Mouse (Mus musculus) thymus, postnatal 14 days (tissue): ENCODE data around the gene Tlr8.
"Not testable (repeated sequence)": the region's sequence is repeated elsewhere in the genome, so short reads cannot be mapped to it uniquely, and the experiment has no call there.

ENCODE experiments used
- DNase-seq: peaks from one replicate; pipeline ENCODE4 v3.0.0; 2021

The Tlr8 gene

GRCm38 (mm10) chrX:167264086-167264485 is at the start of gene Tlr8:
TSS of gene Tlr8 (minus strand) at chrX:167264329.
- no peak for DNase-seq

- not testable (repeated sequence) for DNase-seq
Observed at GRCm38 (mm10) chrX:167302061-167302460, 37.9 kb upstream of the Tlr8 start.

- DNase-seq: peak; percentile 66
Observed at GRCm38 (mm10) chrX:167276953-167277352, 12.8 kb upstream of the Tlr8 start.

- peak; percentile 2 for DNase-seq
Observed at GRCm38 (mm10) chrX:167276551-167276950, 12.4 kb upstream of the Tlr8 start.

GRCm38 (mm10) chrX:167263530-167263929 is 599 bp downstream of the Tlr8 start:
- no peak for DNase-seq

- no peak for DNase-seq
Observed at GRCm38 (mm10) chrX:167241736-167242135, 22.4 kb downstream of the Tlr8 start.

GRCm38 (mm10) chrX:167239293-167239921 is 24.7 kb downstream of the Tlr8 start:
- no peak for DNase-seq

GRCm38 (mm10) chrX:167233104-167233687 is 30.9 kb downstream of the Tlr8 start:
- DNase-seq: peak; percentile 80

GRCm38 (mm10) chrX:167231150-167231549 is 33.0 kb downstream of the Tlr8 start:
- DNase-seq: peak; percentile 52

GRCm38 (mm10) chrX:167229819-167230218 is 34.3 kb downstream of the Tlr8 start:
- no peak for DNase-seq

GRCm38 (mm10) chrX:167229206-167229605 is 34.9 kb downstream of the Tlr8 start:
- DNase-seq: peak; percentile 82

GRCm38 (mm10) chrX:167227756-167228155 is 36.4 kb downstream of the Tlr8 start:
- no peak for DNase-seq

- DNase-seq: peak; percentile 71
Observed at GRCm38 (mm10) chrX:167227138-167227537, 37.0 kb downstream of the Tlr8 start.

- DNase-seq: peak; percentile 69
Observed at GRCm38 (mm10) chrX:167226570-167226969, 37.6 kb downstream of the Tlr8 start.

- peak; percentile 35 for DNase-seq
Observed at GRCm38 (mm10) chrX:167212707-167213106, 51.4 kb downstream of the Tlr8 start.

GRCm38 (mm10) chrX:167211871-167212555 is 52.1 kb downstream of the Tlr8 start:
- DNase-seq: peak; percentile 30

GRCm38 (mm10) chrX:167210319-167210728 is 53.8 kb downstream of the Tlr8 start:
- no peak for DNase-seq

- no peak for DNase-seq
Observed at GRCm38 (mm10) chrX:167209828-167210227, 54.3 kb downstream of the Tlr8 start.

- DNase-seq: peak; percentile 88
Observed at GRCm38 (mm10) chrX:167208978-167209754, 55.0 kb downstream of the Tlr8 start, which contains the start of gene Tmsb4x. TSS of gene Tmsb4x (minus strand) at chrX:167209315.

- DNase-seq: peak; percentile 66
Observed at GRCm38 (mm10) chrX:167208506-167208820, 55.7 kb downstream of the Tlr8 start.

GRCm38 (mm10) chrX:167207741-167208505 is 56.2 kb downstream of the Tlr8 start:
- peak; percentile 67 for DNase-seq

- no peak for DNase-seq
Observed at GRCm38 (mm10) chrX:167205813-167206520, 58.2 kb downstream of the Tlr8 start.
